Mouse (Mus musculus) cerebellum, postnatal 4 days (tissue): ENCODE results near the gene Gm38392.
A peak's percentile ranks its signal among the peaks of the same experiment; 100 is the strongest.

ENCODE experiments used
- DNase-seq, 2 experiments: peaks; one replicate each; pipeline ENCODE4 v3.0.0; 2022; ENCODE audit warnings: low spot score in 2 of 2, mixed read lengths in 1 of 2

Gene Gm38392

DNA sequence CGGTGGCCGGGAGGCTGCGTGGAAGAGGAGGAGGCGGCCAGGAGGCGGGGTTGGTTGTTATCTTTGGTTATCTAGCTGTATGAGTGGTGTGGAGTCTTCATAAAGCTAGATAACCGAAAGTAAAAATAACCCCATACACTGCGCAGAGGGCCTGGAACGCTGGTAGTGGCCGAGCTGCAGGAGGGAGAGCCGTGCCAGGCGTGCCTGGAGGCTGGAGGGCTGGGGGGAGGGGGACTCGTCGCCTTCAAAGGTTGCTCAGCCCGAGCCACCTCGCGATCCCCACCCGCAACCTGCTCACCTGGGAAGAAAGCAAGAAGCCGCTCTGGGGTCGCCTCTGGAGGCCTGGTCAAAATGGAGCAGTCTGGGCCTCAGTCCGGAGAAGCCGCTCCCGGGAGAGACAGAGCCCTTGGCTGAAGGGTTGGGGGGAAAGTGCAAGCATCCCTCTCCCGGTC lies 71.4 kb downstream of the Gm38392 start:
- DNase-seq = peak in 1 of 2 experiments; percentile 59

DNA sequence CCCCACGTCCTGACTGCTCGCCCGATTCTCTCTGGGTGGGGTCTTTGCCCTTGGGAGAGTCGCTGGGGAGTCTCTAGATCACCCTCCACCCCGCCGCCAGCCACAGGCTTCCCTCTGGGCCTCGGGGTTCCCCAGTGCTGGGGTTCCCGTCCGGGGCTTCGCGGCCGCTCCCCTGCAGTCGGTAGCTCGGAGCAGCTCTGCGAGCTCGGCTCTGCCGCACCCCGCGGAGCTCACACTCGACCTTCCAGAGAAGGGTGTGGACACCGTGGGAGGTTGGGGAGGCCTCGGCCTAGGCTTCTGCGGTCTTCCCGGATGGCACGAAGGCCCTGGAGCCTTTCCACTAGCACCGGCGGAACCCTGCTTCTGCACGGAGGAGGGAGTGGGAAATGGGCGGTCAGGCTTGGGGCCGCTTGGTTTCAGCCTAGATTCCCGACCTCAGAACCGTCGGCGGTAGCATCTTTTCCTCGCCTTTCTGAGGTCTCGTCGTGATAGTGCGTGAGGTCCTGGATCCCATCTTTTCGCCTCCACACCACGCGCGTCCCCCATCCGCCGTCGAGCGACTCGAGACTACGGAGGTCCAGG lies 71.9 kb downstream of the Gm38392 start:
- DNase-seq = no peak

- DNase-seq = peak; percentile 72 to 91
Observed at GRCm38 (mm10) chr3:88214197-88214938, 72.6 kb downstream of the Gm38392 start.

- DNase-seq = no peak
Observed at GRCm38 (mm10) chr3:88213019-88213418, 74.0 kb downstream of the Gm38392 start.

- no peak for DNase-seq
Observed at GRCm38 (mm10) chr3:88212356-88212755, 74.7 kb downstream of the Gm38392 start.

GRCm38 (mm10) chr3:88210918-88211317 lies 76.1 kb downstream of the Gm38392 start:
- DNase-seq = no peak

GRCm38 (mm10) chr3:88210121-88210520 lies 76.9 kb downstream of the Gm38392 start:
- DNase-seq = no peak

DNA sequence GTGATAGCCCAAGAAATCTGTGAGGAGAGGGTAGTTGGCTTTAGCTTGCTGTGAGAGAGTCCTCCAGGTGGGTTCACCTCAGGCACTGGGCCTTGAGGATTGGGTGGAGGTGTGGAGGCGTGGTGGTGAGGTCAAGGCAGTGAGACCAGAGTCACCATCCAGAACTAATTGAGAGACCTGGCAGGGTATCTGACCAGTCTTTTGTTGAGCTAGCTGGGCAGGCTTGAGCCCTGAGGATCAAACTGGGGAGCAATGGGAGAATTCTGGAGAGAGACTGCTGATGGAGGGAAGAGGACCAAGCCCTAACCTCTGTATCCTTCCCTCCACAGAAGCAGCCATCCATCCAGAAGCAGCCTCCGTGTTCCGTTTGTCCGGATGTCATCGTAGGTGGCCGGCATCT lies 77.7 kb downstream of the Gm38392 start:
- DNase-seq = no peak

- DNase-seq = no peak
Observed at GRCm38 (mm10) chr3:88208226-88208720, 78.7 kb downstream of the Gm38392 start.

DNA sequence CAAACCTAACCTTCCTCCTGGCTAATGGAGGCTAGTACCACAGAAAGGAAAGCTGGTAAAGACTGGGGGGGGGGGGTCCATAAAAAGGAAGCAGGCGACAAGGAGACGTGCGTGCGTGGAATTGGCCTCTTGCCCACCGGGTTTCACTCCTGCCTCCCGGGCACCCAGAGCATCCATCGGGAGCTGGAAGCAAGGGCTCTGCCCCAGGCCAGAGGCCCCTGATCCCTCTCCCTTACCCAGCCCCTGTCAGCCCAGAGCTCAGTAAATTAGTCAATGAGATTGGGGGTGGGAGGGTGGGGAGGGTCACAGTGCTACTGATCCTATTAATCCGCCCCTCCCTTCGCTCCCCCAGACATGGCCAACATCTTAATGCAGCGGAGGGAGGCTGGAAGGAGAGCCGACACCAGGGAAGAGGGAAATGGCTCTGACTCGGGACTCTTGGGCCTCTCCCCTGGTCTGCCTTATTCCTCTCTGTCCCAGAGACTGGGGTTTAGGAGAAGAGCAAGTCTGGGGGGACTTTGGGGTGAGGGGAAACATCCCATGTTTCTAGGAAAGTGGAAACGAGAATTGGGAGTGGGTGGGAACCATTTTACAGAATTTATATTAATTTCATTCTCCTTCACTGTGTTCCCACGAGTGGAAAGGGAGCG lies 79.4 kb downstream of the Gm38392 start:
- no peak for DNase-seq

DNA sequence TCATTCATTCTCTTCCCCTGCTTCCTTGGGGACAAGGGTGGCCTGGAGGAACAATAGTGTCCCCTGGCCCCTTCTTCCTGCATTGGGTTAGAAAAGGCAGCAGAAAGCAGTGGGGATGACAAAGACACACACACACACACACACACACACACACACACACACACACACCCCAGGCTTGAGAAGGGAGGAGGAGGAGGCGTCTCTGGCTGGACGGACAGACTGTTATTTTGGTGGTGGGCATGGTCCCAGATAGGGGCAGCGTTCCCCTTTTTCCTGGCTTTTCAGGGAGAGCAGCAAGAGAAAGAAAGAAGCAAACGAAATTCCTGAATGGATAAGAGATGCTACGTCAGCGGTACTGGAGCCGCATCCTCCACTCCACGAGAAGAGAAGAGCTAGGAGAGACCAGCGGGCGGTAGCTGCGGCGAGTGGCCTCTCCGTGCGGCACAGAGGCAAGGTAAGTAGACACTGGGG lies 80.1 kb downstream of the Gm38392 start:
- DNase-seq = no peak

GRCm38 (mm10) chr3:88206500-88206899 lies 80.5 kb downstream of the Gm38392 start:
- DNase-seq = no peak

GRCm38 (mm10) chr3:88205563-88206491 lies 81.2 kb downstream of the Gm38392 start:
- DNase-seq = no peak

DNA sequence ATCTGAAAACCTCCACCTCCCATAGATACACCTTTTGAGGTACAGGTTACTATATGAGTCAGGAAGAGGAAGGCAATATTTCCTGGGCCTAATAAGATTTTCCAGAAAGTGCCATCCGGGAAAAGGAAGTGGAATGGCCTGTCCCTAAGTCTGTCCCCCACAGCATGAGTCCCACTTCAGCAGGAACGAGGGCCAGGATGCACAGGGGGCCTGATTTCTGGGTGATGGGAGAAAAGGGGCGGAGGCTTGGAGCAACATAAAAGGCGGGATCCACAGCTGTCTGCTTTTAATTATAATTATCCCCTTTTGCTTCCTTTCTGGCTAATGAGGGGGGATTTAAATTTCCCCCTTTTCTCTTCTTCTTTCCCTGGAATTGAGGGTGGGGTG lies 81.8 kb downstream of the Gm38392 start:
- no peak for DNase-seq

DNA sequence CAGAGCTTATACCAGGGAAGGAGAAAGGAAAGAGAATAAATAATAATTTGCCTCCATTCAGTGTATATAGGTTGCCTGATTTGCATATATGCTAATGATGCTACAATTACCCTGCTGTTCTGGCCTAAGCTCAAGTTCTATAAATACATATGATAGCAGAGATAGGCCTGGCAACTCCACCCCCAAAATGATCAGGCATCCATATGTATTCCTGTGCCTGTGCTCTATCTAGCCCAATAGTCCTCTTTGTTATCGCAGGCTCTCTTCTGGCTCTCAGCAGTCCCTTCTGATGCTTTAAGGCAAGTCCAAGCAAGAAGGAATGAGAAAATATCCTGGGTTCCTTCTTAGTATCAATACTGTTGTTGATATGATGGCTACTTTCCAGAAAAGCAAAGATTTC lies 82.3 kb downstream of the Gm38392 start:
- no peak for DNase-seq

GRCm38 (mm10) chr3:88203999-88204700 lies 82.9 kb downstream of the Gm38392 start:
- no peak for DNase-seq

DNA sequence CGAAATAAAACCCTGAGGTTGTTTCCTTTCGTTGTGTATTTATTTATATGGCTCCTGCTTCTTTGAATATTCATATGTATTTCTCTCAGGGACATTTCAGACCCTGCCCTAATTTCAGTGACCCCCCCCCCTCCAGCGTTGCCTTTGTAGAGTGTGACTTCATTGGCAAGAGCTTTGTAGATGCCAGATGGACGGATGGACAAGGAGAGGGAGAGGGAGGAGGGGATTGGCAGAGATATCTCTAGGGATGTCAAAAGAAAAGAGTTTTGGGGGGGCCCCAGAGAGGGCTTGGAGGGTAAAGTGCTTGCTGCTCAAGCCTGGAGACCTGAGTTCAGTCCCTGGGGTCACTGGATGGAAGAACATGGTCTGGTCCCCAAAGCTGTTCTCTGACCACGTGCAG lies 83.6 kb downstream of the Gm38392 start:
- no peak for DNase-seq

DNA sequence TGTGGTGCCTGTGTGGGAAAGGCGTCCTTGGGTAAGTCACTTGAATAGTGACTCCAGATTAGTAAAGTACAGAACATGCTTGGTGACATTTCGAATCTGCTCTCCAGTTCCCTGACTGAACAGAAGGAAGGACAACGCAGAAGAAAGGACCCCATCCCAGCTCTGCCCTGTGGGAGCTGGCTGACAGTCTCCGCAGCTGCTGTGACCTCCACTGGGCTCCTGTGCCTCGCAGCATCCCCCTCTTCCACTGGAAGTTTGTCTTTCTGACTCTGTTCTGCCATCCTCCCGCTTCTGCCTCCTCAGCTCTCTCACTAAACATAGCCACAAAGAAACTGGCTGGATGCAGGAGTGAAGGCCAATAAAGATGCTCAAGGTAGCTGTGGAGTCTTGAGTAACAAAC lies 84.0 kb downstream of the Gm38392 start:
- DNase-seq = no peak

GRCm38 (mm10) chr3:88201640-88202039 lies 85.4 kb downstream of the Gm38392 start:
- no peak for DNase-seq

DNA sequence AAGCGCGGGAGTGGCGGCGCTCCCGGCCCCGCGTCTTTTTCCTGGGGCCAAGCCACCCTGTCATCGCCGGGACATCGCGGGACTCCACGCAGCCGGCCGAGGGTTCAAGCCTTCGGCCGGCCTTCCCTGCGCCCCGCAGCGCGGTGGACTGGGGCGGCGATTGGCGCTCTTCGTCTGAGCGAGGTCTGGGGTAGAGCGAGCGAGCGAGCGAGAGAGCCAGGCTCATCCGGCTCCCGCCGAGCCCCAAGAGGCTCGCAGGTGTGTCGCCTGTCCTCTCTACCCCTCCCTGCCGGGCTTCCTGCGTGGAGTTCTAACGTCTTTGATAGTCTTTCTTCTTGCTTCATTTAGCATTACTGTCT lies 86.1 kb downstream of the Gm38392 start:
- DNase-seq = no peak
